In genomic region chr9:50700921-50701691, GRCm38 (mm10) we compare ENCODE assay signal across 9 mouse cellular contexts. TPM values are rescaled to one million over a fixed set of nuclear protein-coding genes. Genes with fewer than 3 reads are reported as not detected.
A peak's percentile ranks its signal among the peaks of the same experiment; 100 is the strongest.
DNase-seq lines count a peak whose midpoint lies in the region; ATAC-seq lines count a peak whose summit lies in the region.
"Had no signal": no experiment of that assay in that cellular context is flagged by ENCODE, and none has a peak within 500 bp of the region (broad histone marks: within the 10 kb centered on the region; RNA-seq: fewer than 3 reads in every experiment).

No protein-coding gene starts in this region.

- H3K4me2 ChIP-seq in limb, embryonic 12.5 days, result no peak overlapping the region
- no peak overlapping the region for H3K4me2 ChIP-seq in forebrain, embryonic 11.5 days (ENCODE audit: low read depth, low read length, severe bottlenecking)

- peaks cover 19% of the 10 kb centered on the region; the same call in 1 of the 2 replicates for H3K27me3 ChIP-seq in limb, embryonic 12.5 days
- peaks cover 32% of the 10 kb centered on the region for H3K27me3 ChIP-seq in limb, embryonic 10.5 days (ENCODE audit: low read depth, poor library complexity, severe bottlenecking)
- H3K27me3 ChIP-seq in forebrain, embryonic 11.5 days (ENCODE audit: control insufficient read depth, insufficient read depth, low read length), result peaks cover 5% of the 10 kb centered on the region

- peaks cover 30% of the 10 kb centered on the region for H3K4me1 ChIP-seq in limb, embryonic 12.5 days (replicated peaks)
- H3K4me1 ChIP-seq in limb, embryonic 10.5 days, result peaks cover 25% of the 10 kb centered on the region
- peaks cover 9% of the 10 kb centered on the region for H3K4me1 ChIP-seq in forebrain, embryonic 11.5 days (replicated peaks; ENCODE audit: control insufficient read depth, insufficient read depth, low read length)

- H3K9ac ChIP-seq in limb, embryonic 12.5 days (replicated peaks), result no peak overlapping the region
- no peak overlapping the region for H3K9ac ChIP-seq in forebrain, embryonic 11.5 days (ENCODE audit: low read length)

- no peaks in the 10 kb centered on the region for H3K9me3 ChIP-seq in limb, embryonic 12.5 days
- H3K9me3 ChIP-seq in limb, embryonic 10.5 days (replicated peaks), result no peaks in the 10 kb centered on the region
- no peaks in the 10 kb centered on the region for H3K9me3 ChIP-seq in forebrain, embryonic 11.5 days (ENCODE audit: control insufficient read depth, low read length)
- H3K9me3 ChIP-seq: megakaryocyte, embryonic 14.5 days had no signal

- 0 out of 2 replicates have a peak overlapping the region, but pooled peaks have one; percentile 17 for H3K27ac ChIP-seq in limb, embryonic 12.5 days
- H3K27ac ChIP-seq in limb, embryonic 10.5 days, result no peak overlapping the region
- no peak overlapping the region for H3K27ac ChIP-seq in forebrain, embryonic 11.5 days (ENCODE audit: low read depth, low read length)

- ATAC-seq in limb, embryonic 12.5 days (ENCODE audit: insufficient number of reproducible peaks, insufficient read depth, low FRiP score, low TSS enrichment, low read depth), result no peak
- ATAC-seq in megakaryocyte-erythroid progenitor cell, adult 5-6 weeks (replicated peaks; ENCODE audit: low FRiP score, low TSS enrichment, poor library complexity, severe bottlenecking), result no peak
- ATAC-seq in forebrain, embryonic 11.5 days (replicated peaks; ENCODE audit: low FRiP score), result no peak

- 55% methylated on average over 11 of the region's 11 CpGs for WGBS in limb, embryonic 12.5 days
- 63% methylated on average over 11 of the region's 11 CpGs for WGBS in limb, embryonic 10.5 days
- WGBS in forebrain, embryonic 11.5 days, result 65% methylated on average over 11 of the region's 11 CpGs

- peaks cover 42% of the 10 kb centered on the region for H3K36me3 ChIP-seq in limb, embryonic 12.5 days
- H3K36me3 ChIP-seq in limb, embryonic 10.5 days, result peaks cover 68% of the 10 kb centered on the region
- H3K36me3 ChIP-seq in forebrain, embryonic 11.5 days (ENCODE audit: control insufficient read depth, insufficient read depth, low read length), result no peaks in the 10 kb centered on the region

- no peak for DNase-seq in limb, embryonic 10.5 days (ENCODE audit: low spot score)
- DNase-seq in cerebellum, postnatal 14 days, result peak; percentile 58 to 68
- DNase-seq in heart, postnatal 4 days, result peak; percentile 64
- peak; percentile 82 for DNase-seq in lung, postnatal 14 days
- no peak for DNase-seq in yolk sac, embryonic 10.5 days (ENCODE audit: low spot score)
- no peak for DNase-seq in forebrain, embryonic 11.5 days (ENCODE audit: low spot score)

- no peak overlapping the region for H3K4me3 ChIP-seq in limb, embryonic 12.5 days (replicated peaks)
- no peak overlapping the region for H3K4me3 ChIP-seq in limb, embryonic 10.5 days
- no peak overlapping the region for H3K4me3 ChIP-seq in forebrain, embryonic 11.5 days (ENCODE audit: low read depth, low read length)
- H3K4me3 ChIP-seq: megakaryocyte, embryonic 14.5 days had no signal

RNA-seq across cellular contexts. Expression of gene Dixdc1, which starts 38.2 kb away (rescaled TPM):
- 29.5 and 30.4 TPM in 2 replicates for polyA plus RNA-seq in limb, embryonic 12.5 days (2016; fragmentation: Nextera tagmentation; extraction: Ambion mirVana)
- polyA plus RNA-seq in limb, embryonic 10.5 days (2016; fragmentation: Nextera tagmentation; extraction: Ambion mirVana), result 33.8 and 36.8 TPM in 2 replicates
- total RNA-seq in heart, postnatal 4 days (2021), result 10 to 100 TPM in 1 of 2 experiments, 1 to 10 TPM in 1; 9.9 to 10.1 TPM
- not detected in 2 replicates for total RNA-seq in megakaryocyte-erythroid progenitor cell, adult 5-6 weeks (2014; fragmentation: Nextera tagmentation)
- not detected in 2 replicates for total RNA-seq in megakaryocyte-erythroid progenitor cell, adult 5-6 weeks (2017)
- polyA plus RNA-seq in forebrain, embryonic 11.5 days (2014; fragmentation: Nextera tagmentation; extraction: Ambion mirVana), result 18.1 and 19.5 TPM in 2 replicates

RNA-seq across cellular contexts. Expression of gene Dlat, which starts 41.5 kb away (rescaled TPM):
- 49.5 and 49.8 TPM in 2 replicates for polyA plus RNA-seq in limb, embryonic 12.5 days (2016; fragmentation: Nextera tagmentation; extraction: Ambion mirVana)
- polyA plus RNA-seq in limb, embryonic 10.5 days (2016; fragmentation: Nextera tagmentation; extraction: Ambion mirVana), result 61.7 and 62.1 TPM in 2 replicates
- 100 to 1,000 TPM; 278 to 283 TPM for total RNA-seq in heart, postnatal 4 days (2021)
- 41.0 and 51.5 TPM in 2 replicates for total RNA-seq in megakaryocyte-erythroid progenitor cell, adult 5-6 weeks (2014; fragmentation: Nextera tagmentation)
- 52.4 and 68.9 TPM in 2 replicates for total RNA-seq in megakaryocyte-erythroid progenitor cell, adult 5-6 weeks (2017)
- 53.2 and 57.7 TPM in 2 replicates for polyA plus RNA-seq in forebrain, embryonic 11.5 days (2014; fragmentation: Nextera tagmentation; extraction: Ambion mirVana)

RNA-seq across cellular contexts. Expression of gene 2310030G06Rik, which starts 45.2 kb away (rescaled TPM):
- polyA plus RNA-seq in limb, embryonic 12.5 days (2016; fragmentation: Nextera tagmentation; extraction: Ambion mirVana), result 2.2 and 3.5 TPM in 2 replicates
- polyA plus RNA-seq in limb, embryonic 10.5 days (2016; fragmentation: Nextera tagmentation; extraction: Ambion mirVana), result 2.6 and 2.8 TPM in 2 replicates
- 1 to 10 TPM; 5.2 to 6.3 TPM for total RNA-seq in heart, postnatal 4 days (2021)
- not detected in 2 replicates for total RNA-seq in megakaryocyte-erythroid progenitor cell, adult 5-6 weeks (2014; fragmentation: Nextera tagmentation)
- total RNA-seq in megakaryocyte-erythroid progenitor cell, adult 5-6 weeks (2017), result not detected in 2 replicates
- polyA plus RNA-seq in forebrain, embryonic 11.5 days (2014; fragmentation: Nextera tagmentation; extraction: Ambion mirVana), result 0.79 and 2.3 TPM in 2 replicates

RNA-seq across cellular contexts. Expression of gene Cryab, which starts 50.0 kb away (rescaled TPM):
- polyA plus RNA-seq in limb, embryonic 12.5 days (2016; fragmentation: Nextera tagmentation; extraction: Ambion mirVana), result 28.0 and 31.2 TPM in 2 replicates
- 2.4 and 3.1 TPM in 2 replicates for polyA plus RNA-seq in limb, embryonic 10.5 days (2016; fragmentation: Nextera tagmentation; extraction: Ambion mirVana)
- total RNA-seq in heart, postnatal 4 days (2021), result 1,000 to 10,000 TPM; 1,184 to 1,197 TPM
- not detected in 2 replicates for total RNA-seq in megakaryocyte-erythroid progenitor cell, adult 5-6 weeks (2014; fragmentation: Nextera tagmentation)
- not detected in 2 replicates for total RNA-seq in megakaryocyte-erythroid progenitor cell, adult 5-6 weeks (2017)
- 5.5 and 6.0 TPM in 2 replicates for polyA plus RNA-seq in forebrain, embryonic 11.5 days (2014; fragmentation: Nextera tagmentation; extraction: Ambion mirVana)

RNA-seq across cellular contexts. Expression of gene Hspb2, which starts 51.0 kb away (rescaled TPM):
- 13.3 and 19.2 TPM in 2 replicates for polyA plus RNA-seq in limb, embryonic 12.5 days (2016; fragmentation: Nextera tagmentation; extraction: Ambion mirVana)
- polyA plus RNA-seq in limb, embryonic 10.5 days (2016; fragmentation: Nextera tagmentation; extraction: Ambion mirVana), result not detected in 2 replicates
- total RNA-seq in heart, postnatal 4 days (2021), result 100 to 1,000 TPM; 130 to 150 TPM
- total RNA-seq in megakaryocyte-erythroid progenitor cell, adult 5-6 weeks (2014; fragmentation: Nextera tagmentation), result not detected in 2 replicates
- not detected in 2 replicates for total RNA-seq in megakaryocyte-erythroid progenitor cell, adult 5-6 weeks (2017)
- polyA plus RNA-seq in forebrain, embryonic 11.5 days (2014; fragmentation: Nextera tagmentation; extraction: Ambion mirVana), result 0.73 TPM in 1 of 2 replicates, not detected in the other

Comparison
In these comparisons a context has a peak if more than half of its experiments do, and no peak if none do; other contexts are left out.
1. DNase-seq: peak in cerebellum, postnatal 14 days (2 of 2), heart, postnatal 4 days (single experiment) and lung, postnatal 14 days (single experiment); none in limb, embryonic 10.5 days (single experiment), yolk sac, embryonic 10.5 days (single experiment) and forebrain, embryonic 11.5 days (single experiment).